Mouse (Mus musculus) brain, adult 2 months (tissue): Measurements from ENCODE around the gene Aagab.
A peak's percentile ranks its signal among the peaks of the same experiment; 100 is the strongest.

Source experiments
- DNase-seq: peaks from one replicate; pipeline ENCODE4 v3.0.0; 2011; ENCODE audit warnings: low read depth, low spot score

The Aagab gene

GRCm38 (mm10) chr9:63606594-63606993 is 4.1 kb downstream of the Aagab start:
- no peak for DNase-seq

- DNase-seq, result no peak
Measured at GRCm38 (mm10) chr9:63608006-63608405, 5.5 kb downstream of the Aagab start.

- DNase-seq, result no peak
Measured at GRCm38 (mm10) chr9:63609246-63609645, 6.8 kb downstream of the Aagab start.

- DNase-seq, result no peak
Measured at GRCm38 (mm10) chr9:63609776-63610175, 7.3 kb downstream of the Aagab start.

- no peak for DNase-seq
Measured at GRCm38 (mm10) chr9:63610231-63610630, 7.8 kb downstream of the Aagab start.

GRCm38 (mm10) chr9:63610841-63611366 is 8.4 kb downstream of the Aagab start:
- peak; percentile 69 for DNase-seq

GRCm38 (mm10) chr9:63611967-63612366 is 9.5 kb downstream of the Aagab start:
- DNase-seq, result no peak

- DNase-seq, result peak; percentile 57
Measured at GRCm38 (mm10) chr9:63612565-63613515, 10.4 kb downstream of the Aagab start.

- no peak for DNase-seq
Measured at GRCm38 (mm10) chr9:63613569-63613968, 11.1 kb downstream of the Aagab start.

GRCm38 (mm10) chr9:63614018-63614985 is 11.8 kb downstream of the Aagab start:
- no peak for DNase-seq

- no peak for DNase-seq
Measured at GRCm38 (mm10) chr9:63617967-63618366, 15.5 kb downstream of the Aagab start.

GRCm38 (mm10) chr9:63623895-63624569 is 21.6 kb downstream of the Aagab start:
- DNase-seq, result no peak

- DNase-seq, result no peak
Measured at GRCm38 (mm10) chr9:63625090-63625756, 22.8 kb downstream of the Aagab start.

GRCm38 (mm10) chr9:63632045-63632444 is 29.6 kb downstream of the Aagab start:
- DNase-seq, result no peak

GRCm38 (mm10) chr9:63632924-63633323 is 30.5 kb downstream of the Aagab start:
- DNase-seq, result peak; percentile 85

GRCm38 (mm10) chr9:63633334-63633733 is 30.9 kb downstream of the Aagab start:
- no peak for DNase-seq

- peak; percentile 69 for DNase-seq
Measured at GRCm38 (mm10) chr9:63636113-63636512, 33.7 kb downstream of the Aagab start.

GRCm38 (mm10) chr9:63641983-63642646 is 39.7 kb downstream of the Aagab start:
- peak; percentile 83 for DNase-seq

GRCm38 (mm10) chr9:63644011-63644410 is 41.6 kb downstream of the Aagab start:
- DNase-seq, result no peak

GRCm38 (mm10) chr9:63645084-63645483 is 42.6 kb downstream of the Aagab start:
- no peak for DNase-seq
